Mouse (Mus musculus) c-Kit-positive CD71-negative TER-119-negative erythroid progenitor cells, embryonic 14.5 days (primary cell): ENCODE measurements around the gene Krt87.

ENCODE experiments used
- DNase-seq: peaks from one replicate; pipeline ENCODE4 v3.0.0-alpha.2; 2013; ENCODE audit warnings: low read depth

Gene Krt87

GRCm38 (mm10) chr15:101418950-101419349 lies 19.7 kb downstream of the Krt87 start:
- no peak for DNase-seq

- DNase-seq = no peak
Observed at GRCm38 (mm10) chr15:101414807-101415565, 23.6 kb downstream of the Krt87 start.

GRCm38 (mm10) chr15:101413916-101414635 lies 24.5 kb downstream of the Krt87 start:
- no peak for DNase-seq

GRCm38 (mm10) chr15:101412188-101412587 lies 26.4 kb downstream of the Krt87 start:
- DNase-seq = no peak

GRCm38 (mm10) chr15:101410775-101411174 lies 27.8 kb downstream of the Krt87 start, which contains the start of gene Krt7:
Gene Krt7 (plus strand): TSS chr15:101411043.
- no peak for DNase-seq

GRCm38 (mm10) chr15:101398269-101398668 lies 40.3 kb downstream of the Krt87 start:
- DNase-seq = no peak

- no peak for DNase-seq
Observed at GRCm38 (mm10) chr15:101397683-101398082, 40.9 kb downstream of the Krt87 start.

GRCm38 (mm10) chr15:101396921-101397320 lies 41.7 kb downstream of the Krt87 start:
- DNase-seq = no peak

- DNase-seq = no peak
Observed at GRCm38 (mm10) chr15:101396466-101396865, 42.1 kb downstream of the Krt87 start.

GRCm38 (mm10) chr15:101394908-101395307 lies 43.7 kb downstream of the Krt87 start:
- no peak for DNase-seq

- no peak for DNase-seq
Observed at GRCm38 (mm10) chr15:101392251-101392650, 46.4 kb downstream of the Krt87 start.

- DNase-seq = no peak
Observed at GRCm38 (mm10) chr15:101390203-101390602, 48.4 kb downstream of the Krt87 start.

- peak; percentile 55 for DNase-seq
Observed at GRCm38 (mm10) chr15:101388034-101388541, 50.5 kb downstream of the Krt87 start.

- DNase-seq = no peak
Observed at GRCm38 (mm10) chr15:101387176-101387575, 51.4 kb downstream of the Krt87 start.

GRCm38 (mm10) chr15:101385064-101385463 lies 53.5 kb downstream of the Krt87 start:
- DNase-seq = no peak

- no peak for DNase-seq
Observed at GRCm38 (mm10) chr15:101384610-101385009, 54.0 kb downstream of the Krt87 start.

GRCm38 (mm10) chr15:101382811-101383210 lies 55.8 kb downstream of the Krt87 start:
- DNase-seq = no peak

- DNase-seq = no peak
Observed at GRCm38 (mm10) chr15:101381758-101382157, 56.8 kb downstream of the Krt87 start.
